Mouse (Mus musculus) cerebellum, postnatal 25 days (tissue): Measurements from ENCODE around the gene Olfr498.

Source experiments
- DNase-seq, 2 experiments: peaks; one replicate each; pipeline ENCODE4 v3.0.0; 2021; ENCODE audit warnings: mixed read lengths in 2 of 2

The Olfr498 gene

GRCm38 (mm10) chr7:108465026-108465425 is at the start of gene Olfr498:
TSS of gene Olfr498 (plus strand) at chr7:108465326.
- DNase-seq, result no peak

- no peak for DNase-seq
Observed at GRCm38 (mm10) chr7:108420121-108420520, 45.0 kb upstream of the Olfr498 start, which contains the start of gene Olfr497. TSS of gene Olfr497 (plus strand) at chr7:108420421.
